Mouse (Mus musculus) midbrain, embryonic 11.5 days (tissue): ENCODE measurements around the gene 4933428G20Rik. TPM values are rescaled to one million over a fixed set of nuclear protein-coding genes. Genes with fewer than 3 reads are reported as not detected.
A peak's percentile ranks its signal among the peaks of the same experiment; 100 is the strongest.

Experiments used
- ATAC-seq: fragments of 200-750 bp; cut with Nextera tagmentation; 2 replicates; pipeline ENCODE4 v1.8.0; 2017; ENCODE audit warnings: moderate TSS enrichment, moderate library complexity; ENCODE audit not compliant: low FRiP score
- DNase-seq: peaks from one replicate; pipeline ENCODE4 v3.0.0; 2015; ENCODE audit warnings: low spot score; ENCODE audit errors: missing footprints
- H3K27ac ChIP-seq: fragments of 300-500 bp; sonication (generic); 2 replicates; pipeline ENCODE4 v1.5.1; 2014; ENCODE audit warnings: low read depth, low read length
- H3K27me3 ChIP-seq: fragments of 300-500 bp; sonication (generic); 2 replicates; pipeline ENCODE4 v1.6.1; 2014; ENCODE audit warnings: mild to moderate bottlenecking, low read length, moderate library complexity, mixed read lengths; ENCODE audit not compliant: control insufficient read depth, insufficient read depth
- H3K36me3 ChIP-seq: fragments of 300-500 bp; sonication (generic); 2 replicates; pipeline ENCODE4 v1.6.1; 2014; ENCODE audit warnings: mild to moderate bottlenecking, low read length, moderate library complexity, mixed read lengths; ENCODE audit not compliant: control insufficient read depth, insufficient read depth
- H3K4me1 ChIP-seq: fragments of 300-500 bp; sonication (generic); 2 replicates; pipeline ENCODE4 v1.6.1; 2014; ENCODE audit warnings: low read length; ENCODE audit not compliant: control insufficient read depth, insufficient read depth
- H3K4me2 ChIP-seq: fragments of 300-500 bp; sonication (generic); 2 replicates; pipeline ENCODE4 v1.6.1; 2014; ENCODE audit warnings: mild to moderate bottlenecking, moderate library complexity
- H3K4me3 ChIP-seq: fragments of 300-500 bp; sonication (generic); 2 replicates; pipeline ENCODE4 v1.5.1; 2014; ENCODE audit warnings: low read depth, low read length
- H3K9ac ChIP-seq: fragments of 300-500 bp; sonication (generic); 2 replicates; pipeline ENCODE4 v1.6.1; 2014; ENCODE audit warnings: low read length
- H3K9me3 ChIP-seq: fragments of 300-500 bp; sonication (generic); 2 replicates; pipeline ENCODE4 v1.6.1; 2016; ENCODE audit warnings: low read length; ENCODE audit not compliant: control insufficient read depth
- WGBS: fragments of 180-500 bp; shearing (Covaris S2); extraction: QIAGEN DNeasy Blood & Tissue Kit; methylation state at CpG from one replicate; pipeline ENCODE4 v1.1.7; 2014; 5-methylcytosine and 5-hydroxymethylcytosine counted together
- polyA plus RNA-seq: library from polyadenylated mRNA; unstranded; fragments of >200 nt; fragmentation: Nextera tagmentation; extraction: Ambion mirVana; gene quantifications from 2 replicates; pipeline ENCODE4 v1.2.1, GENCODE M21; 2014

The 4933428G20Rik gene
- polyA plus RNA-seq, 1 experiment from 2014 or later: not detected

- H3K36me3 ChIP-seq: no peaks in the 10 kb centered on the region
- 81% methylated on average over 18 of the region's 18 CpGs for WGBS
- H3K4me2 ChIP-seq: no peak overlapping the region
- no peaks in the 10 kb centered on the region for H3K9me3 ChIP-seq
- DNase-seq (no peak), ATAC-seq (no peak)
- H3K4me3 ChIP-seq: no peak overlapping the region
- peaks cover 16% of the 10 kb centered on the region for H3K27me3 ChIP-seq
- no peak overlapping the region for H3K27ac ChIP-seq
- peaks cover 25% of the 10 kb centered on the region for H3K4me1 ChIP-seq
- H3K9ac ChIP-seq: no peak overlapping the region
Measured at GRCm38 (mm10) chr11:97528282-97528808, 28.2 kb upstream of the 4933428G20Rik start.

- ATAC-seq (no peak), DNase-seq (no peak)
- 93% methylated on average over 6 of the region's 6 CpGs for WGBS
- H3K4me2 ChIP-seq: no peak overlapping the region
- H3K4me1 ChIP-seq: peaks cover 16% of the 10 kb centered on the region
- H3K27me3 ChIP-seq: no peaks in the 10 kb centered on the region; the same call in 1 of the 2 replicates
- no peak overlapping the region for H3K9ac ChIP-seq
- no peaks in the 10 kb centered on the region for H3K9me3 ChIP-seq
- no peaks in the 10 kb centered on the region for H3K36me3 ChIP-seq
- no peak overlapping the region for H3K27ac ChIP-seq
- H3K4me3 ChIP-seq: no peak overlapping the region
Measured at GRCm38 (mm10) chr11:97525313-97525712, 25.2 kb upstream of the 4933428G20Rik start.

- peaks cover 16% of the 10 kb centered on the region for H3K4me1 ChIP-seq
- no peaks in the 10 kb centered on the region for H3K36me3 ChIP-seq
- H3K4me3 ChIP-seq: no peak overlapping the region
- ATAC-seq: no peak
- no peak overlapping the region for H3K4me2 ChIP-seq
- WGBS: 64% methylated on average over 9 of the region's 9 CpGs
- no peak for DNase-seq
- H3K9ac ChIP-seq: peak overlapping the region; percentile 11; the same call in 1 of the 2 replicates
- H3K27me3 ChIP-seq: no peaks in the 10 kb centered on the region; the same call in 1 of the 2 replicates
- H3K9me3 ChIP-seq: no peaks in the 10 kb centered on the region
- peak overlapping the region; percentile 68 for H3K27ac ChIP-seq
Measured at GRCm38 (mm10) chr11:97524306-97524705, 24.2 kb upstream of the 4933428G20Rik start.

- 3% methylated on average over 1 of the region's 1 CpGs for WGBS
- peak; percentile 73; the same call in 1 of the 2 replicates for ATAC-seq
- Histone ChIP-seq H3K27ac (peak overlapping the region; percentile 68), H3K4me1 (peaks cover 16% of the 10 kb centered on the region), H3K9me3 (no peaks in the 10 kb centered on the region), H3K36me3 (no peaks in the 10 kb centered on the region), H3K9ac (peak overlapping the region; percentile 27), H3K4me3 (no peak overlapping the region), H3K27me3 (no peaks in the 10 kb centered on the region; the same call in 1 of the 2 replicates), H3K4me2 (peak overlapping the region; percentile 13; the same call in 1 of the 2 replicates)
- DNase-seq: peak; percentile 92
Measured at GRCm38 (mm10) chr11:97523827-97524261, 23.7 kb upstream of the 4933428G20Rik start.

GRCm38 (mm10) chr11:97523107-97523506, 23.0 kb upstream of the 4933428G20Rik start:
- Histone ChIP-seq H3K27me3 (no peaks in the 10 kb centered on the region; the same call in 1 of the 2 replicates), H3K4me2 (0 out of 2 replicates have a peak overlapping the region, but pooled peaks have one; percentile 13), H3K27ac (no peak overlapping the region; the same call in 1 of the 2 replicates), H3K4me3 (no peak overlapping the region), H3K9ac (peak overlapping the region; percentile 27; the same call in 1 of the 2 replicates), H3K9me3 (no peaks in the 10 kb centered on the region), H3K36me3 (no peaks in the 10 kb centered on the region), H3K4me1 (peaks cover 16% of the 10 kb centered on the region)
- WGBS: 84% methylated on average over 14 of the region's 14 CpGs
- ATAC-seq: no peak
- no peak for DNase-seq

- Histone ChIP-seq H3K36me3 (no peaks in the 10 kb centered on the region), H3K4me1 (peaks cover 16% of the 10 kb centered on the region), H3K27me3 (no peaks in the 10 kb centered on the region; the same call in 1 of the 2 replicates), H3K27ac (no peak overlapping the region), H3K9me3 (no peaks in the 10 kb centered on the region), H3K4me2 (no peak overlapping the region), H3K4me3 (no peak overlapping the region), H3K9ac (no peak overlapping the region)
- WGBS: 80% methylated on average over 29 of the region's 29 CpGs
- no peak for DNase-seq
- ATAC-seq: no peak
Measured at GRCm38 (mm10) chr11:97521741-97522474, 21.8 kb upstream of the 4933428G20Rik start.

GRCm38 (mm10) chr11:97520541-97520940, 20.4 kb upstream of the 4933428G20Rik start:
- 92% methylated on average over 7 of the region's 7 CpGs for WGBS
- H3K4me3 ChIP-seq: no peak overlapping the region
- H3K9me3 ChIP-seq: no peaks in the 10 kb centered on the region
- H3K9ac ChIP-seq: no peak overlapping the region
- no peaks in the 10 kb centered on the region; the same call in 1 of the 2 replicates for H3K27me3 ChIP-seq
- H3K27ac ChIP-seq: no peak overlapping the region
- H3K4me1 ChIP-seq: peaks cover 16% of the 10 kb centered on the region
- DNase-seq: no peak
- no peak for ATAC-seq
- H3K4me2 ChIP-seq: no peak overlapping the region
- H3K36me3 ChIP-seq: peaks cover 4% of the 10 kb centered on the region; the same call in 1 of the 2 replicates

GRCm38 (mm10) chr11:97513066-97513465, 12.9 kb upstream of the 4933428G20Rik start:
- Histone ChIP-seq H3K9me3 (no peaks in the 10 kb centered on the region), H3K4me1 (0 out of 2 replicates have a peak, but pooled peaks cover 7% of the 10 kb centered on the region), H3K9ac (no peak overlapping the region), H3K36me3 (peaks cover 5% of the 10 kb centered on the region; the same call in 1 of the 2 replicates), H3K4me2 (no peak overlapping the region), H3K27ac (no peak overlapping the region), H3K4me3 (no peak overlapping the region), H3K27me3 (no peaks in the 10 kb centered on the region)
- ATAC-seq (no peak), DNase-seq (no peak)
- 68% methylated on average over 3 of the region's 3 CpGs for WGBS

GRCm38 (mm10) chr11:97512511-97512910, 12.4 kb upstream of the 4933428G20Rik start:
- DNase-seq (no peak), ATAC-seq (no peak)
- H3K27me3 ChIP-seq: no peaks in the 10 kb centered on the region
- no peak overlapping the region for H3K9ac ChIP-seq
- H3K4me3 ChIP-seq: no peak overlapping the region
- no peak overlapping the region for H3K27ac ChIP-seq
- H3K36me3 ChIP-seq: peaks cover 5% of the 10 kb centered on the region; the same call in 1 of the 2 replicates
- 0 out of 2 replicates have a peak, but pooled peaks cover 7% of the 10 kb centered on the region for H3K4me1 ChIP-seq
- 22% methylated on average over 6 of the region's 6 CpGs for WGBS
- H3K9me3 ChIP-seq: no peaks in the 10 kb centered on the region
- H3K4me2 ChIP-seq: peak overlapping the region; percentile 11; the same call in 1 of the 2 replicates
